Mouse (Mus musculus): ENCODE measurements around the gene Nalcn. TPM values are rescaled to one million over a fixed set of nuclear protein-coding genes. Genes with fewer than 3 reads are reported as not detected.
A peak's percentile ranks its signal among the peaks of the same experiment; 100 is the strongest.

Nalcn gene
- total and polyA plus RNA-seq, 3 experiments, result not detected

DNA sequence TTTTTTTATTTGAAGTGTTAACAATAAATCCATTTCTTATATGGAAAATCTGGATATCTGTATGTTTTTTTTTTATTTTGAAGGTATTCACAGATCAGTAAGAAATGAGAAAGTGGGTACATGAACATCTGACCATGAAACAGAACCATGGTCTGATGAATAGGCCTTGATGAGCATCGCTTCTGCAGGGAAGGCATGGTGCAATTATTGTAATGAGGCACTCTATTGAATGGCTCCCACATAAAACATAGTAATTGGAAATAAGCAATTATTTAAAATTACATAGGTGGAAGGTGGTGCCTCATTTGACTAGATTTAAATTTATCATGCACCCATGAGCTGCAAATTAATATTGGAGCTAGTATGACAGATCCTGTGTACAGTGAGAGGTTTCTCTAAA, 267.3 kb downstream of the Nalcn start:
- H3K27ac ChIP-seq (ENCODE audit: insufficient read depth, low read depth), result no peak overlapping the region
- in situ Hi-C loops (cut with MboI; ENCODE audit: low pct_ligation_motif_present, low pct_unique_long_range_greater_than_20kb, low sequenced_read_pairs), result loop anchor here (25.0 kb wide), 1 partner anchor 303 kb away; the partner anchor contains the start of gene Itgbl1
- H3K4me2 ChIP-seq (ENCODE audit: insufficient read depth, low read depth, poor library complexity, severe bottlenecking), result no peak overlapping the region
- TF ChIP-seq RCOR1 (conservative IDR thresholded peaks at IDR 0.05; ENCODE audit: low read depth, low read length) (no peak), ZMIZ1 (IDR thresholded peaks at IDR 0.05; ENCODE audit: low read depth, low read length) (no peak), RAD21 (IDR thresholded peaks at IDR 0.05; ENCODE audit: low read depth, low read length) (no peak), CHD1 (IDR thresholded peaks at IDR 0.05; ENCODE audit: low read depth, low read length) (no peak), CTCF (conservative IDR thresholded peaks at IDR 0.05 in 1 of 2, IDR thresholded peaks at IDR 0.05 in 1 of 2; ENCODE audit: low read depth in 2 of 2, low read length in 2 of 2) (no peak), ELF1 (IDR thresholded peaks at IDR 0.05; ENCODE audit: low read depth, low read length) (no peak), POLR2AphosphoS2 (IDR thresholded peaks at IDR 0.05; ENCODE audit: low read depth, low read length) (no peak), TBP (conservative IDR thresholded peaks at IDR 0.05; ENCODE audit: low read depth, low read length) (no peak), PAX5 (IDR thresholded peaks at IDR 0.05; ENCODE audit: low read length) (no peak), EP300 (IDR thresholded peaks at IDR 0.05; ENCODE audit: low read length) (no peak), SMC3 (IDR thresholded peaks at IDR 0.05; ENCODE audit: low read depth, low read length) (no peak), MEF2A (IDR thresholded peaks at IDR 0.05; ENCODE audit: borderline replicate concordance, low read depth, low read length) (no peak), MAX (IDR thresholded peaks at IDR 0.05; ENCODE audit: low read length) (no peak), MYC (IDR thresholded peaks at IDR 0.05; ENCODE audit: low read depth, low read length) (no peak), IRF4 (IDR thresholded peaks at IDR 0.05; ENCODE audit: low read depth, low read length) (no peak), E2F4 (IDR thresholded peaks at IDR 0.05; ENCODE audit: insufficient replicate concordance, low read depth, low read length) (no peak), HCFC1 (IDR thresholded peaks at IDR 0.05; ENCODE audit: low read depth, low read length) (no peak), CHD2 (IDR thresholded peaks at IDR 0.05; ENCODE audit: low read length) (no peak), JUN (IDR thresholded peaks at IDR 0.05; ENCODE audit: insufficient read depth, low read depth, low read length) (no peak), USF2 (conservative IDR thresholded peaks at IDR 0.05; ENCODE audit: low read depth, low read length) (no peak)
- H3K36me3 ChIP-seq (replicated peaks in 1 of 2; ENCODE audit: control insufficient read depth in 1 of 2, insufficient read depth in 1 of 2, low read length in 1 of 2), result no peaks in the 10 kb centered on the region
- H3K4me1 ChIP-seq (ENCODE audit: control insufficient read depth in 1 of 2, insufficient read depth in 2 of 2), result no peaks in the 10 kb centered on the region
- no peaks in the 10 kb centered on the region for H3K79me2 ChIP-seq (replicated peaks; ENCODE audit: control insufficient read depth, extremely low read depth, insufficient read depth, poor library complexity, severe bottlenecking)
- dilution Hi-C loops (cut with MboI; ENCODE audit: extremely low pct_ligation_motif_present, extremely low pct_unique_long_range_greater_than_20kb, low sequenced_read_pairs), result no loop called here
- H3K27me3 ChIP-seq (replicated peaks), result no peaks in the 10 kb centered on the region
- no peaks in the 10 kb centered on the region for H3K9me3 ChIP-seq (replicated peaks; ENCODE audit: low read length)
- no peak overlapping the region for H3K9ac ChIP-seq (ENCODE audit: insufficient read depth, low read depth)
- H3K4me3 ChIP-seq (replicated peaks in 1 of 3; ENCODE audit: low read depth in 2 of 3, low read length in 2 of 3, poor library complexity in 1 of 3), result no peak overlapping the region
- no peak for DNase-seq (ENCODE audit: extremely low read depth)

DNA sequence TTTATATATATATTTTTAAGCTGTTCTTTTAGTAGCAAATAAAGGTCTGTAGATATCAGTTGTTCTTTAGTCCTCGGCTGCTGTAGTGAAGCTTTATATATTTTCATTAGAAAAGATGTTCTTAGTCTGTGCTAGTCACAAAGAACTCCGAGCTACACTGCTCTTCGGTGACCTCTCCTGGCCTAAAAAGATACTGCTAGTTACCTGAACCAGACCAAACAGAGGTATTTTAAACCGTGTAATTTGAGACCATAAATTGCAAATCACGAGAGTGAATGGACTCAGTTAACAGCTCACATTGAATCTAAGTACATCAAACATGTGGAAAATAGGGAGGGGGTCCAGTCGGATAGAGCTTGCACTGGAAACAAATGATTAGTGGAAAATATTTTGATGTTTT, 274.0 kb downstream of the Nalcn start:
- H3K79me2 ChIP-seq (replicated peaks; ENCODE audit: control insufficient read depth, extremely low read depth, insufficient read depth, poor library complexity, severe bottlenecking), result no peaks in the 10 kb centered on the region
- dilution Hi-C loops (cut with MboI; ENCODE audit: extremely low pct_ligation_motif_present, extremely low pct_unique_long_range_greater_than_20kb, low sequenced_read_pairs) (no loop called here), in situ Hi-C loops (cut with MboI; ENCODE audit: low pct_ligation_motif_present, low pct_unique_long_range_greater_than_20kb, low sequenced_read_pairs) (loop anchor here (25.0 kb wide), 1 partner anchor 309 kb away; the partner anchor contains the start of gene Itgbl1)
- peak; percentile 47 for TF ChIP-seq RAD21 (IDR thresholded peaks at IDR 0.05; ENCODE audit: low read depth, low read length)
- TF ChIP-seq PAX5 (IDR thresholded peaks at IDR 0.05; ENCODE audit: low read length), result no peak
- no peak for TF ChIP-seq TBP (conservative IDR thresholded peaks at IDR 0.05; ENCODE audit: low read depth, low read length)
- no peak for TF ChIP-seq ZMIZ1 (IDR thresholded peaks at IDR 0.05; ENCODE audit: low read depth, low read length)
- no peak for TF ChIP-seq ELF1 (IDR thresholded peaks at IDR 0.05; ENCODE audit: low read depth, low read length)
- TF ChIP-seq NELFE (IDR thresholded peaks at IDR 0.05; ENCODE audit: low read depth, low read length), result no peak
- no peak for TF ChIP-seq NRF1 (IDR thresholded peaks at IDR 0.05; ENCODE audit: low read depth, low read length)
- TF ChIP-seq CTCF (conservative IDR thresholded peaks at IDR 0.05 in 1 of 2, IDR thresholded peaks at IDR 0.05 in 1 of 2; ENCODE audit: low read depth in 2 of 2, low read length in 2 of 2), result peak; percentile 24 to 60; a peak in 2 of 4 replicates
- no peak for TF ChIP-seq MAFK (IDR thresholded peaks at IDR 0.05; ENCODE audit: insufficient replicate concordance, low read length)
- peak; percentile 50 for TF ChIP-seq SMC3 (IDR thresholded peaks at IDR 0.05; ENCODE audit: low read depth, low read length)
- no peak for TF ChIP-seq ZNF384 (IDR thresholded peaks at IDR 0.05; ENCODE audit: low read depth, low read length)
- no peak for TF ChIP-seq POLR2AphosphoS2 (IDR thresholded peaks at IDR 0.05; ENCODE audit: low read depth, low read length)
- H3K27me3 ChIP-seq (replicated peaks), result no peaks in the 10 kb centered on the region
- H3K36me3 ChIP-seq (replicated peaks in 1 of 2; ENCODE audit: control insufficient read depth in 1 of 2, insufficient read depth in 1 of 2, low read length in 1 of 2), result no peaks in the 10 kb centered on the region
- H3K9me3 ChIP-seq (replicated peaks; ENCODE audit: low read length), result no peaks in the 10 kb centered on the region
- no peak overlapping the region for H3K4me3 ChIP-seq (replicated peaks in 1 of 3; ENCODE audit: low read depth in 2 of 3, low read length in 2 of 3, poor library complexity in 1 of 3)
- H3K9ac ChIP-seq (ENCODE audit: insufficient read depth, low read depth), result no peak overlapping the region
- H3K4me1 ChIP-seq (ENCODE audit: control insufficient read depth in 1 of 2, insufficient read depth in 2 of 2), result no peaks in the 10 kb centered on the region
- H3K27ac ChIP-seq (ENCODE audit: insufficient read depth, low read depth), result no peak overlapping the region
- H3K4me2 ChIP-seq (ENCODE audit: insufficient read depth, low read depth, poor library complexity, severe bottlenecking), result no peak overlapping the region
- peak; percentile 39 for DNase-seq (ENCODE audit: extremely low read depth)
